Mouse (Mus musculus) left cerebral cortex, adult 11 months (tissue): ENCODE data around the gene Zfp672.
"Not testable (repeated sequence)": the region's sequence is repeated elsewhere in the genome, so short reads cannot be mapped to it uniquely, and the experiment has no call there.

Source experiments
- DNase-seq: peaks from one replicate; pipeline ENCODE4 v3.0.0; 2022; ENCODE audit warnings: low spot score

The Zfp672 gene

GRCm38 (mm10) chr11:58330276-58331148 is at the start of gene Zfp672, which contains the start of gene Sh3bp5l:
Zfp672 (minus strand) TSS chr11:58330339.
Sh3bp5l (plus strand) TSS chr11:58330724.
- DNase-seq, result peak; percentile 90

DNA sequence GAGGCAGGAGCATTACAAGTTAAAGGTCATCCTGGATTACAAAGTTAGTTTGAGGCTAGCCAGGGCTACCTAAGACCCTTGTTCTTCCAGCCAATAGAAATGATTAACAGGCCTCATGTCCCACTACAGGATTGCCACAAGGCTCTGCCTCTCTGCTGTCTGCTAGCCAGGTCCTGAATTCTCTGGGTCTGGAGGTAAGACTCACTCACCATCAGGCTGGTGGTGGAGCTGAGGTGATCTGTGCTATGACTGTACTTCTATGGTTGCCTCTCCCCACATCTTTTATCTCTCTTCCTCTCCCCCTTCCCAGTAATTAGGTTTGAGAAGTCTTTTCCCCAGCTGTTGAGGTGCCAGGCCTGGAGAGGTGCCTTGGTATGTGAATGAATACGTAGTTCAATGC is 49.4 kb upstream of the Zfp672 start:
- DNase-seq, result no peak

GRCm38 (mm10) chr11:58378763-58379278 is 48.7 kb upstream of the Zfp672 start, which contains the start of gene Lypd8:
Lypd8 (plus strand) TSS chr11:58379043.
- no peak for DNase-seq

- DNase-seq, result no peak
Observed at GRCm38 (mm10) chr11:58377686-58378085, 47.5 kb upstream of the Zfp672 start.

DNA sequence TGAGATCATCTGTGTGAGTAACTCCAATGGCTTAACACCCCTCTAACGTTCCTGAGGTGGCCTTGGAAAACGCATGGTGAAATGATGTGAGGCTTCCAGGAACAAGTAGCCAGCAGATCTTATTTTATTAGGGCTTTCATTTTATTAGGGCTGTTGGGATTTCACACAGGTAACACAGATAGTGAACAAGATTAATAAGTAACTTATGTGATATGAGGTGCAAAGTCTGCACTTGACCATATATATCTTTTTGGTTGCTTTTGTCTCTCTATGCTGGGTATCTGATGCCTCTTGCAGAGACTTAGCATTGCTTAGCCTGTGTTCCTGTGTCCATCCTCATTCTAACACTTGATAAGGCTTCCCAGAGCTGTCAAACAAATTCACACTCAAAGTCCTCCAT is 47.1 kb upstream of the Zfp672 start:
- no peak for DNase-seq

GRCm38 (mm10) chr11:58366191-58366590 is 36.1 kb upstream of the Zfp672 start:
- not testable (repeated sequence) for DNase-seq

- no peak for DNase-seq
Observed at GRCm38 (mm10) chr11:58364454-58364853, 34.3 kb upstream of the Zfp672 start.

GRCm38 (mm10) chr11:58362562-58362961 is 32.4 kb upstream of the Zfp672 start:
- DNase-seq, result not testable (repeated sequence)

DNA sequence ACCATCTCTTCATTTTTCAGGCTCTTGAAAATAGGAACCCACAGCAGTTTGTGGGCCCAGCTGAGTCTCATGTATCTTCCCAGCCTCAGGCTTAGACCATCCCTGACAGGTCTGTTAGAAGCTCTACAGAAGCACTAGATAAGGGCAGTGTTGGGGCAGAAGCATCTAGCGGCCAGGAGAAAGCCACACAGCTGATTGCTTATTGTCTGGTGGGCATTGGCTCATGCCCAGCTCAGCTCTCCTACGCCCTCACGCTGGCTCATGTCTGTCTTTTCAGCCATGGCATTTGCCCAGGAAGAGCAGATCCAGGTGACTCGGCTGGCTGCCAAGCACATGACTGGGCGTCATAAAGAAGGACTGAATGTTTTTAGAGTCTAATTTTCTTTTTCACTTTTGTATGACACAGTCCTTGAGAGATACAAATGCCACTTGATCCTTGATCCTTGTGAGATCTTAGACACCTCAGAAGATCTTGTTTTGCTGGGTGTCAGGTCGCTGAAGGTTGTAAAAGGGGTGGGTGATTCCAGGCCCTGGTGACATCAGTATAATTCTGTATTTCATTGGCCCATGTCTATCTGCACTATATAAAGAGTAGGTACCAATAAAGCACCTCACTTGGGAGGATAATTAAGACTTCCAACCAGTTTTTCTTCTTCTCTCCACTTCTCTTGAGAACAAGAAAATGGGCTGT is 27.9 kb upstream of the Zfp672 start:
- no peak for DNase-seq

DNA sequence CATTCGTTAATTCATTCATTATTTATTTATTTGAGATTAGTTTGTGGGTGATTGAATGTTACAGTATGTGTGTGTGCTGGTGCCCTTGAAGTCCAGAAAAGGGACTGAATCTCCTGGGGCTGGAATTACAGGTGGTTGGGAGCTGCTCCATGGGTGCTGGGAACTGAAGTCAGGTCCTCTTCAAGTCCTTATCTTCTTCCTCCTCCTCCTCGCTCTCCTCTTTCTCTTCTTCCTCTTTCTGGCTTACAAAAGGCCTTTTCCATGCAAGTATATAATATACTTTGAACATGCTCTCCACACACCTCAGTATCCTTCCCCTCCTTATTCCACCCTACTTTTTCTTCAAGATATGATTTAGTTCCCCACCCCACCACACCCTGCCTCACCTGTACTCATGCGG is 26.9 kb upstream of the Zfp672 start:
- DNase-seq, result no peak

DNA sequence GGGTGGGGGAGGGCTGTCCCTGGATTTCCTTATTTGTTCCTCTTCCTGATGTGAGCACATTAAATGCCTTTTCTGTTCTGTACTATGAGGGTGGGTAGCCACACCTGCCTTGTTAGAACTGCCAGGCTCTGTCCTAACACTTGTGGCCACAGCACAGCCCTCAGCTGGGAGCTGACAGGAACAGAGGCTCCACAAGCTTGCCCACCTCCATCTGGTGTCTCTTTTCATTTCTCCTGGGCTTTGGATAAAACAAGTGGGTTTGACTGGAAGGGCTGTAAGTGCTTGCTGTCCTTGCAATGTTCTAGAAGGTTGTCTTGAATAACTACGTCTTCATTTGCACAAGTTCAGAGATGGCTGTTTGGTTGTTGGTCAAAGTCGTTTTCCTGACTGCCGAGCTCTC is 24.8 kb upstream of the Zfp672 start:
- no peak for DNase-seq

- no peak for DNase-seq
Observed at GRCm38 (mm10) chr11:58354476-58354875, 24.3 kb upstream of the Zfp672 start.

- DNase-seq, result no peak
Observed at GRCm38 (mm10) chr11:58353709-58354108, 23.6 kb upstream of the Zfp672 start.

DNA sequence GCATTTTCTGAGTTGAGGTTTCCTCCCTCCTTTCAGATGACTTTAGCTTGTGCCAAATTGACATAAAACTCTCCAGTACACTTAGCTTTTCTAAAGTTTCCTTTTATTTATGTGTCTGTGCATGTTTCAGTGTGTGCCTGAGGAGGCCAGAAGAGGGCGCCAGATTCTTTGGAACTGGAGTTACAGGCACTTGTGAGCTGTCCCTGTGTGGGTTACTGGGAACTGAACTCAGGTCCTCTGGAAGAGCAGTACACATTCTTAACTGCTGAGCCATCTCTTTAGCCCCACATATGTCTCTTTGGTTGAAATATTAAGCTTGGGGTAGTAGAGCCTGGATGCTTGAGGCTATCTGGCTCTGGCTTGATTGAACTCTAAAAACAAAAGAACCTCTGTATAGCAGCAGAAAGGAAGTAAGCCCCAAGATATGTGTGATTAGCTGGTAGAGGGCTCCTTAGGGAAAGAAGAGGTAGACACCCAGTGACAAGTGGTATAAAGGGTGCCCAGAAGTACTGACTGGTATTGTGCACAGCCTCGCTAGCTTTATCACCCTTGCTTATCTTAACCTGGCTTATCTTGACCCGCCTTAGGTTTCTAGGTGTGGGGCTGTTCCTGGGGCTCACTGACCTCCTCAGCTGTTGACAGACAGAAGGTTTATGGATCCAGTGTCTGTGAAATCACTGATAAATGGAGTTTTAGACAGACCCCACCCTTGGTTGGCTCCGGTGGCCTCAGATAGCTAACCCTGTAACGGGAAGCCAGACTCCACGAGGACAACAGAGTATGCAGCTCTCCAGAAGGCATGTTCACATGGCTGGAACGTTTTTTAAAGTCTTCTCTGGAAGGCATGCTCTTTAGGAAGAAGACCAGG is 22.8 kb upstream of the Zfp672 start:
- no peak for DNase-seq

GRCm38 (mm10) chr11:58351179-58351578 is 21.0 kb upstream of the Zfp672 start:
- DNase-seq, result no peak

GRCm38 (mm10) chr11:58350628-58351027 is 20.5 kb upstream of the Zfp672 start:
- DNase-seq, result no peak

GRCm38 (mm10) chr11:58346745-58347144 is 16.6 kb upstream of the Zfp672 start:
- no peak for DNase-seq

GRCm38 (mm10) chr11:58334746-58335145 is 4.6 kb upstream of the Zfp672 start:
- no peak for DNase-seq

GRCm38 (mm10) chr11:58331546-58331945 is 1.4 kb upstream of the Zfp672 start:
- no peak for DNase-seq

GRCm38 (mm10) chr11:58331149-58331495 is 983 bp upstream of the Zfp672 start:
- no peak for DNase-seq

DNA sequence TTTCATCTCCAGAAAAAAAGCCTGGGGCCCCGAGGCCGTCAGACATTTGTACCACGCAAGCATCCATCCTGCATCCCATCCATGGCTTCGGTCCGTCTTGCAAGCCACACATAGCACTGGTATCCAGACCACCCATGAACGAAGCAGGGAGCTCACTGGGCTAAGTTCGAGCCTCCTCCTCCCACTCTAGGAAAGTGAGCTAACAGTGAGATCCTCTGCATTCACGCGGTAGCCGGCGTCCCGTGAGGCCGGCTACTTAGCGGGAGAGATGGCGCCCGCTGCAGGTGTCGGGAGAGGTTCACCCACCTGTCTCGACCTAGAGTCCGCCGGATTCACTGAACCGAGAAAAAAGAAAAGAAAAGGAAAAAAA is 248 bp downstream of the Zfp672 start:
- no peak for DNase-seq

GRCm38 (mm10) chr11:58326781-58327180 is 3.4 kb downstream of the Zfp672 start:
- DNase-seq, result no peak
